Mouse (Mus musculus) ovary, postnatal 14 days (tissue): ENCODE results near the gene Rp9.
A peak's percentile ranks its signal among the peaks of the same experiment; 100 is the strongest.
"Not testable (repeated sequence)": the region's sequence is repeated elsewhere in the genome, so short reads cannot be mapped to it uniquely, and the experiment has no call there.

Experiments
- DNase-seq: peaks from one replicate; pipeline ENCODE4 v3.0.0; 2022; ENCODE audit warnings: low spot score

Gene Rp9

GRCm38 (mm10) chr9:22417547-22417946, 52.0 kb downstream of the Rp9 start:
- DNase-seq = no peak

GRCm38 (mm10) chr9:22416187-22416586, 53.4 kb downstream of the Rp9 start:
- no peak for DNase-seq

- peak; percentile 90 for DNase-seq
Measured at GRCm38 (mm10) chr9:22411002-22411857, 58.3 kb downstream of the Rp9 start, which contains the start of gene 9530077C05Rik. 9530077C05Rik (plus strand) TSS chr9:22411513.

DNA sequence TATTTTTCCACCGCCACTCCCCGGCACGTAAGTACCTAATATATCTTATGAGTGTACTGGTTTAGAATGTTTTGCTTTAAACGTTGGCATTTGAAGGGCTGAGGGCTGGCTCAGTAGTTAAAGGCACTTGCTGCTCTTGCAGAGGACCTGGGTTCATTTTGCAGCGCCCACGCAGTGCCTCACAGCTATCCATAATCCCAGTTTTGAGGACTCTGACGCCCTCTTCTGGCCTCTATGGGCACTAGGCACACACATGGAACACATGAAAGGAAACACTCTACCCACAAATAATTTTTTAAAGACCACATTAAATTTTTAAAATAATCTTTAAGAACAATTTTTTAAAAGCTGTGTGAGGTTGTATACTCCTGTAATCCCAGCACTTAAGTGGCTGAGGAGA, 60.0 kb downstream of the Rp9 start:
- no peak for DNase-seq

DNA sequence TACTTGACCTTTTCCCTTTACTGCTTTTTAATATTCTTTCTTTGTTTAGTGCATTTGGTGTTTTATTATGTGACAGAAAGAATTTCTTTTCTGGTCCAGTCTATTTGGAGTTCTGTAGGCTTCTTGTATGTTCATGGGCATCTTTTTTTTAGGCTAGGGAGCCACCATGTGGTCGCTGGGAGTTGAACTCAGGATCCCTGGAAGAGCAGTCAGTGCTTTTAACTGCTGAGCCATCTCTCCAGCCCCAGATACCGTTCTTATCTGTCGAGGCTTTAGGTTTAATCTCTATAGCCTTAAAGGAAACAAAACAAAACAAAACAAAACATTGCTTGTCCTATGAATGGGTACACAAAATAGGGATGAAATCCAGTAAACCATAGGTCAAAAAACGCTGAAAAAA, 61.2 kb downstream of the Rp9 start:
- DNase-seq = not testable (repeated sequence)

- not testable (repeated sequence) for DNase-seq
Measured at GRCm38 (mm10) chr9:22407633-22408032, 61.9 kb downstream of the Rp9 start.

GRCm38 (mm10) chr9:22405414-22405813, 64.1 kb downstream of the Rp9 start:
- DNase-seq = no peak

GRCm38 (mm10) chr9:22403501-22403900, 66.0 kb downstream of the Rp9 start:
- DNase-seq = not testable (repeated sequence)

- no peak for DNase-seq
Measured at GRCm38 (mm10) chr9:22402976-22403375, 66.6 kb downstream of the Rp9 start.

DNA sequence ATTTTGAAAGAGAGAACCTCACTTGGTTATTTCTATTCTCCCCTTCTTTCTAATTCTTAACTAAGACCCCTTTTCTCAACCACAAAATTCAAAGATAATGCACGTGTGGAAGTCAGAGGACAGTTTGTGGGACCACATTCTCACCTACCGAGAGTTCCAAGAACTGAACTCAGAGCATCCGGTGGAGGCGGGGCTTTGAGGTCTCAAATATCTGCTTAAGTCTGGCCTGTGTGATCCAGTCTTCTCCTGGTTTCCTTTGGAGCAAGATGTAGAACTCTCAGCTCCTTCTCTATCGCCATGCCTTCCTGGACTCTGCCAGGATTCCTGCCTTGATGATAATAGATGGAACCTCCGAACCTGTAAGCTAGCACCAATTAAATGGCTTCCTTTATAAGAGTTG, 67.5 kb downstream of the Rp9 start:
- no peak for DNase-seq

GRCm38 (mm10) chr9:22399021-22399420, 70.5 kb downstream of the Rp9 start:
- DNase-seq = no peak

DNA sequence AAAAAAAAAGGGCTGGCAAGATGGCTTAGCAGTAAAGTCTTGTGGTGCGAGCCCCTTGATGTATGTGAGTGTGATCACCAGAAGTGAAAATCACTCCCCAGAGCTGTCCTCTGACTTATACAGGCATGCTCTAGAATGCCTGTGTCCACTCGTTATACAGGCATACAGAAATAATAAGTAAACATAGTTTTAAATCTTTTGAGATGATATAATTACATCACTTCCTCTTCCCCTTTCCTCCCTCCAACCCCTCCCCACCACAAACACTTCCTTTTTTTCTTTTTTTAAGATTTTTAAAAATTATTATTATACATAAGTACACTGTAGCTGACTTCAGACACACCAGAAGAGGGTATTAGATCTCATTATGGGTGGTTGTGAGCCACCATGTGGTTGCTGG, 74.8 kb downstream of the Rp9 start:
- DNase-seq = no peak

GRCm38 (mm10) chr9:22390390-22390789, 79.2 kb downstream of the Rp9 start:
- no peak for DNase-seq

DNA sequence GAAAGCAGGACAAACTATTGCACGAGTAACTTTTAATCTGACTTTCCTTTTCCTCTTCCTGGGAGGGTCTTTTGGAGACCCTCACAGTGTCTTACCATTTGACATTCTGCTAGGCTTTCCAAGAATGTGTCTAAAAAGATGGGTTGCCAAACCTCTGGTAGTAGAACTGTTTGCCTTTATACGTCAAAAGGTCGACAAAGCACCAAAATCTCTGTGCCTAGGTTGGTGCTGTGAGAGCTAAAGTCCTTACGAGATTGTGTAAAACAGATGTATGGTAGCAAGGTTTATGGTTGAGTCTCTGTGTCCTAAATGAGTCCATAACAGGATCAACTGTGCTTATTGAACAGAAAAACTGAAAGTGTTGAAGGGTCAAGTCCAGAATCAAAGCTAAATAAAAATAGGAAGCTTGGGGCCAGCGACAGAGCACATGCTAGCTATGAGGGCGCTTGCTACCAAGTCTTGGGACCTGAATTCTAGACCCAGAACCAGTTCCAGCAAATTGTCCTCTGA, 79.8 kb downstream of the Rp9 start:
- DNase-seq = no peak

- DNase-seq = peak; percentile 91
Measured at GRCm38 (mm10) chr9:22389021-22389476, 80.5 kb downstream of the Rp9 start, which contains the start of gene Anln. Anln (minus strand) TSS chr9:22389188.

GRCm38 (mm10) chr9:22388401-22388980, 81.1 kb downstream of the Rp9 start:
- no peak for DNase-seq

- no peak for DNase-seq
Measured at GRCm38 (mm10) chr9:22387901-22388300, 81.6 kb downstream of the Rp9 start.

- no peak for DNase-seq
Measured at GRCm38 (mm10) chr9:22385890-22386289, 83.7 kb downstream of the Rp9 start.

DNA sequence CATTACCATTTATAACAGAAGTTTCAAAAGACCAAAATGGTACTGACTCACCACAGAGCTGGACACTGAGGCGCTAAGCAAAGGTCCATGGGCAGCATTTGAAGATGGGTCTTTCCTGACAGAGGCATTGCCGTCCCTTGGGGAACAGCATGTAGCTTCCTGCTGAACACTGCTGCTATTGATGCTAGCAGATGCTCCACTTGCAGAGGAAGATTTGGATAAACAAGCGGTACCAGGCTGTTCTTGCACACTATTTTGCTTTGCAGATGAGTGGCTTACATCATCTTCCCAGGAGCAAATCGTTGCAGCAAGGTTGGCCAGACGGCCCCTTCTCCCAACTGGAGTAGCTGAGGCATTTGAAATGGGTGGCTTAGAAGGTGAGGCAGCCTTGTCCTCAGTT, 93.5 kb downstream of the Rp9 start:
- no peak for DNase-seq

DNA sequence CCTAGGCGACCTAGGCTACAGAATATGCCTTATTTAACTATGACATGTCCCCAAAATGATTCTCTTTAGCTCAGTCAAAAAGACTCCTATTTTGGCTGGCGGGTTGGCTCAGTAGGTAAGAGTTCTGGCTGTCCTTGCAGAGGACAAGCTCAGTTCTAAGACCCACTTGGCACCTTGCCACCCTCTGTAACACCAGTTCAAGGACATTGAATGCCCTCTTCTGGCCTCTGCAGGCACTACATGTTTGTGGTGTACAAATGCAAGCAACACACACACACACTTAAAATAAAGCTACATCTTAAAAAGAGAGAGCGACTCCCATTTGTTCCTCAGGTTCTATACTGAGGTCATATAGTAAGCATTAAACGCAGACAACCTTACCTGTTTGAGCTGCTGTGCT, 96.8 kb downstream of the Rp9 start:
- no peak for DNase-seq

- DNase-seq = no peak
Measured at GRCm38 (mm10) chr9:22368030-22368429, 101.5 kb downstream of the Rp9 start.

- no peak for DNase-seq
Measured at GRCm38 (mm10) chr9:22366621-22367020, 102.9 kb downstream of the Rp9 start.

DNA sequence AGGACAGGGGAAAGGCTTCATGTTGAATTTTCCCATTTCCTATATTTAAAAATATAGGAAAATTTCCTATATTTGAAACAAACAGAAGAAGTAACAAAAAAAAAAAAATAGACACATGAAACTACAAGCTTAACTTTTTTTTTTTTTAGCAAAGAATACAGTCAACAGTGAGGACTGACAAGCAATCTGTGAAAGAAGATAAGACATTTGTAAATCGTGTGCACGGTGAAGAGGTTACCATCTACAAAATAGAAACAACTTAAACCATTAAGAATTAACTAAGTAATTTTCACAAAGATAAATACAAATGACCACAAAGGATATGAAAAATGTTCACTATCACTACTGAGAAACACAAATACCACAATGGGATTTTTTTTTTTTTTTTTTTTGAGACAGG, 103.3 kb downstream of the Rp9 start:
- no peak for DNase-seq
